Mouse (Mus musculus) fat pad, adult 2 months (tissue): ENCODE measurements at regions not wholly inside any gene's neighbourhood (a gene's known extent, or its start where the extent isn't known, plus 50 kb on each side); places are given as distances from the start of the nearest gene placed in this dataset.

ENCODE experiments used
- DNase-seq: peaks from one replicate; pipeline ENCODE4 v3.0.0-alpha.2; 2011; ENCODE audit warnings: low read depth, low spot score; ENCODE audit errors: extremely low read depth

DNA sequence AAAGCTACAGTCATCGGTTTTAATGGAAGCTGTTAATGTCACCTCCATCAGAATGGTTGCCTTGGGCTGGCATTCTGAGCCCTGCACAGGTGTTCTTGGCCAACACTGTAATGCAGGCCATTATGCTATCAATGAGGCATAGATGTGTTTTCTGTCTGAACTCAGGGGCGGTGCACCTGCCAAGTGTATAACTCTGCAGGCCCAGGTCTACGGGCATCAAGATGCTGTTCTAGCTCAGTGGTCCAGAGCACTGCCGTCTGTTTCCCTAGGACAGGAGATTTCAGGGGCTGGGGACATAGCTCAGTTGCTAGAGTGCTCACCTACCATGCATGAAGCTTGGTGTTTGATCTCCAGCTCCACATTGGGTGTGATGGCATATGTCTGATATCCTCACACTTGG lies 68.1 kb upstream of the Sash1 start:
- no peak for DNase-seq

DNA sequence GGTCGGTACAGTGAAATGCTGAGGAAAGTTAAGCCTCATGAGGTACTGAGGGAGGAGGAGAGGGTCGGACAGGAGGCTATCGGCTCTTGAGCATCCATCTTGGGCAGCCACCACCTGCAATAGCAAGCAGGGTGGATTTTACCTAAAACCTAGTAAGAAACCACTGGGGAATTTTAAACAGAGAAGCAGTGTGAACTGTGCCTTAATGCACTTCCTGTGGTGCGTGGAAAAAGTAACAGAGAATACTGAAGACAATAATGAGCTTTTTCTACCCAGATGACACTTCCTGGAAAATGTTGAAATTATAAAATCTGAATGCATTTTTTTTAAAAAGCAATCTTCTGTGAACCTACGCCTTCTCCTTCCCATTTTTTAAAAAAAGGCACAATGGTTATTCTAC lies 67.1 kb upstream of the Sash1 start:
- DNase-seq, result no peak

DNA sequence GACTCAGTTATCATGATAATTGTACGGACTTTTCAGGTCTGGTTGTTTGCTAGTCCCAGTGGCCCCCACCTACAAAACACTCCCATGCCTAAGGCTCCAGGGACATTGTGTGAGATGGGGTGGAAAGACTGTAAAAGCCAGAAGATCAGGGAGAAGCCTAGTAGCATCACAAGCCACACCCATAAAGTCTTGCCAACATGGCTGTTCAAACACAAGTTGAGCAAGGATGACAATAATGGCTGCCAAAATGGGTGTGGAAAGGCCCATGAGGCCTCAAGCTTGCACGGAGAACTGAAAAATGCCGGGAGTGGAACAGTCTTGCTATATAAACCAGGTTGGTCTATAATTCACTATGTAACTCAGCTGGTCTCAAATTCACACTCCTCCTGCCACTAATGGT lies 66.1 kb upstream of the Sash1 start:
- DNase-seq, result peak; percentile 49

GRCm38 (mm10) chr10:8951236-8951825 lies 65.5 kb upstream of the Sash1 start:
- peak; percentile 55 for DNase-seq

DNA sequence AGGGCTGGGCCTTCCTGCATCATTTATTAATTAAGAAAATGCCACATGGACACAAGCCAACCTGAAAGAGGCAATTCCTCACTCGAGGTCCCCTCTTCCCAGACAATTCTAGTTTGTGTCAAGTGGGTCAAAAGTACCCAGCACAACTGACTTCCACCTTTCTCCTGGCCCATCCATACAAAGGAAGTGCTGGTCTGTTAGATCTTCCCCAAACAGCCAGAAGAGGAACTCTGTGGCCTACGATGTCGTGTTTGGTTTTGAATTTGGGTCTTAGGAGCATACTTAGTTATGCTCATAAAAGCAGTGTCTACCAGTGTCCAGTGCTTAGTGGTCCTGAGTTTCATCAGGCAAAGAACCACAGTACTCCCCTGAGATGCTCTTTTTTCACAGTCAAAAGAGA lies 62.4 kb upstream of the Sash1 start:
- no peak for DNase-seq

DNA sequence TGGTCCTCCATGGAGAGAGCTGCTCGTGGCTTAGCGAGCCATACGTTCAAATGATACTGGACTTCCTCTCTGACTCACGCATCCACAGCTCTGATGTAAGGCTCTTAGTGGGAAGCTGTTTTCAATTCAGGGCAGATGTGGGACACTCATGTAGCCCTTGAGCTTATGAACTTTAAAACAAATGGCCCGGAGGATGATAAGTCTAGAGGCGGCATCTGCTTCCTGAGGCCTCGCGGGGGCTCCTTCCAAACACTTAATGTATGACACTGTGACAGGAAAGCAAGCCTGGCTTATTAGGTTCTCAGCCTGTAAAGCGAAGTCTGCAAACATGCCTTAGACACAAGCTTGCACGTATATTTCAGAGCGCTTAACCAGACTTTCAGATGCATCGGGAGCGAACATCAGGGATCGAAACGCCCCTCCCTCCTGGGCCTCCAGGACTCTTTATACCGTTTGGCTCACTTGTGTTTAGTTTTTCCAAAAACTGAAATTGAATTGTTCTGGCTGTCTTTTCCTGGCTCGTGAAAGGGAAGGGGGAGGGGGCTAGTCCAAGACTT lies 59.4 kb upstream of the Sash1 start:
- no peak for DNase-seq

- DNase-seq, result no peak
These were observed 58.7 kb upstream of the Sash1 start for GRCm38 (mm10) chr10:8944586-8944985.

- no peak for DNase-seq
These were observed 57.8 kb upstream of the Sash1 start for GRCm38 (mm10) chr10:8943698-8944097.

DNA sequence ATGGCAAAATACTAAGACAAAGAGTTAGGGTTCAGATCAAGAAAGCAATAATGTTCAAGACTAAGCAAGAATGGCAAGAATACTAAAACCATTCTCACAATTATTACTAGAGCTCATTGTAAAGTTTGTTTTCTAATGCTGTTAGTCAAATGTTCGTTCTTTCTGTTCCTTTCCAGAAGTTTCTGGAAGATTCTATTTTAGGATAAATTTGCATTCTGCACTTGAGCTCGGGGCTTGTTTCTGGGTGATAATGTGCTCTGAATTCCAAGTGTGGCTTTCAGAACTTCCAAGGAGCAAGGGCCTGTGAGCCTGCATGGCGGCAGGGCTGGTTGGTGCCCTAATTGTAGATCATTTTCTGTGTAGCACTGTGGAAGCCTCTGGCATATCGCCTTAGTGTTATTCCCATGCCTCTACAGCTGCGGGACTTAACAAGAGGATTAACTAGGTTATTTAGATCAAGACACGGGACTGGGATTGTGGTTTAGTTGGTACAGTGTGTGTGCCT lies 57.1 kb upstream of the Sash1 start:
- DNase-seq, result no peak

DNA sequence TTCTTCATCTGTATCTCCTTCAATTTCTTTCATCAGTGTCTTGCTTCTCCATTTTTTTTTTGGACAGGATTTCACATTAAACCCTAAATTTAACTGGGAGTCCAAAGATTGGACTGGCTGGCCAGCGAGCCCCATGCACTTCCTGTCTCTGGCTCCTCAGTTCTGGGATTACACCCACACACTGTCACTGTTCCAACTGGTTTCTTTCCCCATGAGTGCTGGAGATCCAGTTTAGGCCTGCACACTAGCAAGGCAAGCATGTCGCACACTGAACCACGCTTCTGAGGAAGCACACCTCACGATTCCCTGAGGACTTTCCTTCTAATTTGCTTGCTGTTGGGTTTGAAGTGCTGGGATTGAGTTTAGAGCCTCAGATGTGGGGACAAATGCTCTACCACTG lies 50.5 kb upstream of the Sash1 start:
- peak; percentile 37 for DNase-seq
